Mouse (Mus musculus): Measurements from ENCODE around the gene Tmem120b. TPM values are rescaled to one million over a fixed set of nuclear protein-coding genes. Genes with fewer than 3 reads are reported as not detected.

Tmem120b gene
- total RNA-seq (2022) = 10 to 100 TPM in 3 of 4 experiments, 1 to 10 TPM in 1; 9.8 to 22.3 (median 14.5) TPM

GRCm38 (mm10) chr5:123068115-123068514 lies at the start of gene Tmem120b:
Gene Tmem120b, plus strand, starts transcription at chr5:123068415.
- DNase-seq = no peak

GRCm38 (mm10) chr5:123019336-123020016 lies 48.7 kb upstream of the Tmem120b start:
- no peak for DNase-seq

DNA sequence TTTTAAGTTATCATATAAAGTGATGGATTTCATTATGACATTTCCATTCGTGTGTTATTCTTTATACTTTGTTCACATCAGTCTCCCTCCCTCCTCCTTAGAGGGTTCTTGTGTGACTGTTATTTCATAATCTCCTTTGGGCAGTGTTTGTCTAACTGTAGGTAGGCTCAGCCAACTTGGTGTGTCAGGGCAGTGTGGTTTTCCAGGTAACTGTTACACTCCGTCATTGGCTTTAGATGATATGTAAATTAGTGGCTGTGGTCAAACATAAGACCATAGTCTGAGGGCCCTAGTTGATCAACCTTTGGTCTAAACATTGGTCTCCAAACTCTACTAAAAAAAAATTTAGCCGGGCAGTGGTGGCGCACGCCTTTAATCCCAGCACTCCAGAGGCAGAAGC lies 47.8 kb upstream of the Tmem120b start:
- no peak for DNase-seq

- no peak for DNase-seq
Measured at GRCm38 (mm10) chr5:123021438-123021837, 46.8 kb upstream of the Tmem120b start.

- no peak for DNase-seq
Measured at GRCm38 (mm10) chr5:123023049-123023448, 45.2 kb upstream of the Tmem120b start.

DNA sequence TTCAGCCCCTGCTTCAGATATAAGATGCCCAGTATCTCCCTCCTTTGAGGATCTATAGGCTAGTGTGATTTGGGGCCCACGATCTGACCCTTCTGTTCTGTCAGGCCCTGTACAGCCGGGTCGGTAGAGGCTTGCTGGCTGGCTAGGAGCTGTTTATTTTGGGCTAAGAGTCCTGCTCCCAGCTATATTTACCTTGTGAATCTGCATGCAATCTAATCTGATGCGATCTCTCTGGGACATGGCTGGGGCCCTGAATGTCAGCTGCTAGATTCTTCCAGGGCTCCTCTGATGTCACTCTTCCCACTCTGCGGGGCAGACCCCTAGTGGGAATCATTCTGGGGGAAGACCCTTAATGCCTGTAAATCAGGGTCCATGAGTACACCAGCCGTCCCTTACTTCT lies 43.9 kb upstream of the Tmem120b start:
- DNase-seq = no peak

GRCm38 (mm10) chr5:123024965-123025573 lies 43.1 kb upstream of the Tmem120b start:
- no peak for DNase-seq

DNA sequence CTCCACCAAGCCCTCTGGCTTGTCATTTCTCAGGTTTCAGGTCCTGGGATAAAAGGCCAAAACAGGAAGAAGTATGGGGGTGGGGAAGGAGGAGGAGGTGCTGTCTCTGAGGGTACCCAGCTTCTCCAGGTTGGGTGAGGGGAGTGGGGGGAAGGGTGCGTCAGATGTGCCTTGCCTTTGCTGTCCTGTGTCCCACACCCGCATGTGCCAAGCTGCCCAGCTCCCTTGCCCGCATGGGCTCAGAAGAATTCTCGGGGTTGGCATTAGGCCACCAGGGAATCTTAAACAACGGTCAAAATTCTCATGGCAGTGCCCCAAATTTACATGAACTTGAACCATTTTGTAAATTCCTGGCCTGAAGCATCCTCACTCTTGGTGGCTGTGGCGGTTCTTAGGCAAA lies 41.8 kb upstream of the Tmem120b start:
- no peak for DNase-seq

GRCm38 (mm10) chr5:123027436-123027835 lies 40.8 kb upstream of the Tmem120b start:
- DNase-seq = no peak

DNA sequence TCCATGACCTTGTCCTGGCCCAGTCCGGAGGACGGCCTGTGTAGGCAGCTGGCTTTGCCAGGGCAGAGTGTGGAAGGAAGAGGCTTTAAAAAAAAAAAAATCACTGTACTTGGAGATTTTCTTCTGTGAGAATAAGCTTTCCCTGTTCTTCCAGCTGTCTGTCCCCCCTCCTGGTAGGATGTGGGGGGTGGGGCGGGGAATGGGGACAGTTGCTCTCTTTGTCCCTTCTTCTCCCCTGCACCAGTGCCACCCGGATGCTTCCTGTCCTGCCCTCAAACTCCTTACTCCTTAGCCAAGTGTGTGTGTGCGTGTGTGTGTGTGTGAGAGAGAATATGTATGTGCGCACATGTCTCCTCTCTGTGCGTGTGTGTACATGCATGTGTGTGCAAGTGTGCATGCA lies 38.5 kb upstream of the Tmem120b start:
- DNase-seq = no peak

DNA sequence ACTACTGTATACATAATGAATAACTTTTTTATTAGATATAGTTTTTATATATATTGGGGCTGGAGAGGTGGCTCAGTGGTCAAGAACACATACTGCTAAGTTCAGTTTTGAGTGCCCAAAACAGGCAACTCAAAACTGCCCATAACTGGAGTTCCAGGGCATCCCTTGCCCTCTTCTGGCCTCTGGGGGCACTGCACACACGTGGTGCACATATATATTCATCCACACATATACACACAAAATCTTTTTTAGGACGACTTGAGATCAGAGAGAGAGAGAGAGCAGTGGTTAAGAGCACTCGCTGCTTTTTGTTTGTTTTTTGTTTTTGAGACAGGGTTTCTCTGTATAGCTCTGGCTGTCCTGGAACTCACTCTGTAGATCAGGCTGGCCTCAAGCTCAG lies 36.9 kb upstream of the Tmem120b start:
- no peak for DNase-seq

GRCm38 (mm10) chr5:123033646-123034160 lies 34.5 kb upstream of the Tmem120b start:
- DNase-seq = no peak

- DNase-seq = no peak
Measured at GRCm38 (mm10) chr5:123035089-123035488, 33.1 kb upstream of the Tmem120b start.

DNA sequence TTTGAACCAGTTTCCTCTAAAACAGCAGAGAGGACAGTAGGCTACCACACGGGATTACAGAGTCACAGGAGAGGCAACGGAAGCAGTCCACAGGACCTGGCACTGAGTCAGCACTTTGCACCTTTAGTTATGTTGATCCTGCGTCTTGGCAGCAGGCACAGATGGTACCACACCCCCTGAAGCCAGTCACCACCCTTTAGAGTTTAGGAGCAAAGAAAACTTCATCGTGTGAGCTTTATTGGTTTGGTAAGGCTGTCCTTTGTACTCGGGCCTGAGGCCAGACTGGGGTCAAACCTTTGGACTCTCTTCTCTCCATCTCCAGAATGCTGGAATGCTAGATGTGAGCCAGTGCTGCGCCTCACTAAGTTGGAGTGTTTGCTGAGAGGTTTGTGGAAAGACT lies 32.7 kb upstream of the Tmem120b start:
- DNase-seq = no peak

DNA sequence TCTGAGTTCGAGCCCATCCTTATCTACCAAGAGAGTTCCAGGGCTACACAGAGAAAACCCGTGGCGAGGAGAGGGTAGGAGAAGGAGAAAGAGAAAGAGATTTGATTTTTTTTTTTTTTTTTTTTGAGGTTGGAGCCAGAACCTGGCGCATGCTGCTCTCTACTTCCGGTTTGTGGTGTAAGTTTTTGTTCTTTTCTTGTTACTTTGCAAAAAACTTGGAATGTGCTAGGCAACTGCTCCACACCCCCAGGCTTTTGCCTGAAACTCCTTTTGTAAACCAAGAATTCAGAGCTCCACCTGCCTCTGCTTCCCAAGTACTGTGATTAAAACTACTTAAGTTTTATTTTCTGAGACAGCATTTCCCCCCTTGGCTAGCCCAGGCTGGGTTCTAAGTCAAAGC lies 30.1 kb upstream of the Tmem120b start:
- no peak for DNase-seq

DNA sequence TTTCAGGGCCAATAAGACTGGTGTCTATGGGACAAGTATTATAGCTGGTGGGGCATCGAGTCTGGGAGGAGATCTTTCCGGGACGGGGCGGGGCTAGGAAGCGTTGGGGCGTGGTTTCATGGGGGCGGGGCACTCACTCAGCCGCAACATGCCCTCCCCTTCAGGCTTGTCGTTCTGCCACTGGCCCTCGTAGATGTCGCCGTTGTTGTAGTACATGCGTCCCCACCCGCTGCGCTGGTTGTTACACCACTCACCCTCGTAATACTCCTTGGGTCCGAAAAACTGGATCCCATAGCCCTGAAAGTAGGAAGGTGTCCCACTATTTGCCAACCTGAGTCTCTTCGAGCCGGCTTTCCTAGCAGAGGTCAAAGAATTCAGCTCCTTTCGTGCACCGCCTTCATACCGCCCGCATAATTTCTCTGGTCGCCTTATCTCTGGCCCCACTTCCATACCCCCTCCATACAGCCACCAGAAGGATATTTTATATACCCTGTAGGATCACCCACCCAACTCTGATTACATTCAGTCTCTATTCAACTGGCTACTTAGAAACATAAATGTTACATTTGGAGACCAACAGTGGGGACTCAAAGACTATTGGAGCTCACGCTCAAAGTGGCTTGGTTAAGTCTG lies 29.0 kb upstream of the Tmem120b start:
- DNase-seq = peak; percentile 70

DNA sequence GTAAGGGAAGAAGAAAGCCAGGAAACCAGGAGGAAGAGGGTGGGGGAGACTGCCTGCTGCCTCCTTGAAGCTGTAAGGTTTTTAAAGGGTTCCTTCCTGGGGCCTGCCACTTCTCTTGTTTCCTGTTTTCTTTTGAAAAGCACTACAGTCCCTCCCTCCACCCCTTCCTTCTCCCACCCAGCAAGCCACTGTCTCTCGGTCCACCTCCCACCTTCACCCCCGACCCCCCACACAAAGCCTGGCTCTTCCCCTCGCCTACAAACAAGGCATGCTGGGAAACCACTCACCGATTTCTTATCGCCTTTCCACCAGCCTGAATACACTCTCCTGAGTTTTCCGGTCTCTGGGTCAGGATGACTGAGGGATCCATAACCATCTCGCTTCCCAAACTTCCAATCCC lies 27.4 kb upstream of the Tmem120b start:
- no peak for DNase-seq

DNA sequence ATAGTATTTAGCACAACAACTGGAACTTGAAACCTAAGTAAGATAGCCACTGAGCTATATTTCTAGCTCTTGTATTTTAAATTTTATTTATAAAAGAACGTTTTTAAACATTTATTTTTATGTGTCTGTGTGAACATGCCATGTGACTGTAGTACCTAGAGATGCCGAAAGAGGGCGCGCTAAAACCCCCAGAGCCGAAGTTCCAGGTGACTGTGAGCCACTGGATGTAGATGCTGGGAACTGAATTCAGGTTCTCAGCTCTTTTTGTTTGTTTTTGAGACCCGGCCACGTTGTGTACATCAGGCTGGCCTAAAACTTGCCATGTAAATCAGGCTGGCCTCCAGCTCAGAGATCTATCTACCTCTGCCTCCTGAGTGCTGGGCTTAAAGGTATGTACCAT lies 24.4 kb upstream of the Tmem120b start:
- DNase-seq = no peak

DNA sequence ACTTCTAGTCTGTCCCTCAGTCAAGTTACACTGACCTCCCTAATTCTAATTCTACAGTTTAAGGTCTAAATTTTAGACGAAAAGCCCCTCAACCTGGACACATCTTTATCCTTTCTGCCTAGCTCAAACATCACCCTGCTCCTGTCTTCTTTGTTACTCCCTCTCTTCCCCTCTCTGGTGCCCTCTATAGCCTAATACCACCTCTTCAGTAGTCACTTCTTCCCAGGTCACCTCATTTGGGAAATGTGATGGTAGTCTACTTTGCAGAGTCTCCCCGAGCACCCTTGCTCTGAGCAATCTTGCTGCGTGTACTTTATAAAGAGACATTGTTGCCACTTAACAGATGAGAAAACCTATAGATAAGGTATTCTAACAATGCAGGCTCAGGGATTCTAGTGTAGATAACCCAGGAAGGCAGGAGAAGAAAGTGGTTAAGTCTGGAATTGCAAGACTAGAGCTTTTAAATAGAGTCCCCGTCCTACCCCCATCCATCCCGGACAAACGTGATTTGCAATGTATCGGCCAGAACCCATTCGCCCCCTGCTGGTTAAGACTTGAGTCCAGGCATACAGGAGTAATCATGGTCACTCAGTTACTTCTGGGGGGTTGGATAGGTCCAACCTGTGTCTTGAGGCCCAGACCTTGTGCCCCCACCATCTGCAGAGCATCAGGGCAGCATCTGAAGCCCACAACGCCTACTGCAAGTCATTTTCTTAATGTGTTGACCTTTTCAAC lies 22.5 kb upstream of the Tmem120b start:
- DNase-seq = no peak

DNA sequence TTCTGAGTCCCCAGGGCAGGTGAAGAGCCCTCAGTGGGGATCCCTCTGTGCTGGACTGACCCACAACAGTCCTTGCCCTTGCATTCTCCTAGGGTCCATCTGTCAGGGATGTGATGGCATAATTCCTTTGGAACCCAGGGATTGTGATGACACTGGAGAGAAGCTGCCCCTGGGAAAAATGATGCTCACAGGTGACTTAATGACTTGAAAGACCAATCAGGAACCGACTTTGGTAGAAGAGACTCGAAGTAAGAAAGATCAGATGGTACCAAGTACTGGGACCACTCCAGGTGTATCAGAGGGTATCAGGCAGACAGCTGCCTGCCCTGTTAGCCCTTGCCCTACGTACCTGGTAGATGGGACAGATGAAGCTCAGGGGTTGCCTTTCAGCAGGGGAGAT lies 21.3 kb upstream of the Tmem120b start, which contains the start of gene Morn3:
TSS of gene Morn3 (minus strand) at position 101 of the 400 bp plus-strand sequence.
- no peak for DNase-seq

DNA sequence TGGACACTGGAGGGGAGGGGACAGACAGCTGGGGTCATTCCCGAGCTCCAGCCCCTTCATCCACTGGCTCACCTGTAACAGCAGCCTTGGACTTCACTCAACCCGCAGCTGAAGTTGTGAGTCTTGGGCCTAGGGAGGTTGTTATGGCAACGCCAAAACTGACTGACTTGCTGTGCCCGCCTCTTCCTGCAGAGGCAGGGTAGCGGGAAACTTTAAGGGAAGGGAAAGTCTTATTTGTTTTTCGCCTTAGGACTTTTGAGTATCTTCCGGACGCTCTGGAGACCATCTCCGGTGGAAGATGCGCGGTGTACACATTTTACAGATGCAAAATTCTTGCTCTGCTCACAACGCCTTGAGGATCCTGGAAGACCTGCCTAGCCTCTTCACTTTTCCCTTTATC lies 18.9 kb upstream of the Tmem120b start:
- no peak for DNase-seq

GRCm38 (mm10) chr5:123050918-123051317 lies 17.3 kb upstream of the Tmem120b start:
- DNase-seq = no peak

- no peak for DNase-seq
Measured at GRCm38 (mm10) chr5:123051736-123052135, 16.5 kb upstream of the Tmem120b start.
